Mouse (Mus musculus) limb, embryonic 14.5 days (tissue): ENCODE data around the gene Gm42421. TPM values are rescaled to one million over a fixed set of nuclear protein-coding genes. Genes with fewer than 3 reads are reported as not detected.

Experiments
- ATAC-seq: fragments of 200-750 bp; cut with Nextera tagmentation; 2 replicates; pipeline ENCODE4 v1.8.0; 2017; ENCODE audit warnings: low read depth, moderate number of reproducible peaks, moderate TSS enrichment; ENCODE audit not compliant: low FRiP score
- DNase-seq: peaks from one replicate; pipeline ENCODE4 v3.0.0-alpha.2; 2015; ENCODE audit warnings: low spot score
- H3K27ac ChIP-seq: fragments of 300-500 bp; sonication (generic); replicated peaks from 2 replicates; pipeline ENCODE4 v1.5.1; 2014; ENCODE audit warnings: low read depth, mild to moderate bottlenecking, low read length, moderate library complexity, mixed read lengths
- H3K27me3 ChIP-seq: fragments of 300-500 bp; sonication (generic); 2 replicates; pipeline ENCODE4 v1.6.1; 2014; ENCODE audit warnings: low read length, mixed read lengths; ENCODE audit not compliant: control insufficient read depth, insufficient read depth
- H3K36me3 ChIP-seq: fragments of 300-500 bp; sonication (generic); 2 replicates; pipeline ENCODE4 v1.6.1; 2014; ENCODE audit warnings: mild to moderate bottlenecking, low read length, moderate library complexity, mixed read lengths; ENCODE audit not compliant: control insufficient read depth, insufficient read depth
- H3K4me1 ChIP-seq: fragments of 300-500 bp; sonication (generic); 2 replicates; pipeline ENCODE4 v1.6.1; 2014; ENCODE audit warnings: antibody characterized with exemption, low read length, mixed read lengths; ENCODE audit not compliant: control insufficient read depth, insufficient read depth
- H3K4me2 ChIP-seq: fragments of 300-500 bp; sonication (generic); replicated peaks from 2 replicates; pipeline ENCODE4 v1.6.1; 2014; ENCODE audit warnings: low read depth, mild to moderate bottlenecking, low read length, moderate library complexity; ENCODE audit not compliant: severe bottlenecking
- H3K4me3 ChIP-seq: fragments of 300-500 bp; sonication (generic); replicated peaks from 2 replicates; pipeline ENCODE4 v1.5.1; 2014; ENCODE audit warnings: low read length
- H3K9ac ChIP-seq: fragments of 300-500 bp; sonication (generic); 2 replicates; pipeline ENCODE4 v1.6.1; 2014; ENCODE audit warnings: mild to moderate bottlenecking, low read depth, low read length, moderate library complexity; ENCODE audit not compliant: severe bottlenecking
- H3K9me3 ChIP-seq: fragments of 300-500 bp; sonication (generic); 2 replicates; pipeline ENCODE4 v1.6.1; 2016; ENCODE audit warnings: low read length; ENCODE audit not compliant: control insufficient read depth
- POLR2A ChIP-seq: fragments of 200-500 bp; IDR thresholded peaks from 2 replicates; pipeline ENCODE4 v1.8.0; 2012; ENCODE audit warnings: inconsistent platforms, mild to moderate bottlenecking, moderate library complexity, borderline replicate concordance; ENCODE audit not compliant: insufficient read depth, insufficient read length; ENCODE audit errors: extremely low read depth
- WGBS: fragments of 180-500 bp; shearing (Covaris S2); extraction: QIAGEN DNeasy Blood & Tissue Kit; methylation state at CpG from one replicate; pipeline ENCODE4 v1.1.7; 2014; 5-methylcytosine and 5-hydroxymethylcytosine counted together
- polyA plus RNA-seq, 2 experiments: library from polyadenylated mRNA; depleted of rRNA in 1 of 2; stranded (reverse) in 1 of 2; unstranded in 1 of 2; fragments of >200 nt; fragmentation: Nextera tagmentation in 1 of 2; extraction: Ambion mirVana in 1 of 2; gene quantifications; 2 replicates each; pipeline versions ENCODE4 v1.2.1 to v1.2.3; 2012 to 2014

The Gm42421 gene
- polyA plus RNA-seq, 2 experiments: 0.76 to 1.6 TPM

GRCm38 (mm10) chr5:143936156-143936555 is 8.2 kb downstream of the Gm42421 start:
- no peak overlapping the region for H3K27ac ChIP-seq
- no peak for TF ChIP-seq POLR2A
- WGBS: 85% methylated on average over 9 of the region's 9 CpGs
- H3K9me3 ChIP-seq: no peaks in the 10 kb centered on the region
- H3K4me2 ChIP-seq: no peak overlapping the region
- ATAC-seq: no peak
- no peak for DNase-seq
- peaks cover 9% of the 10 kb centered on the region; the same call in 1 of the 2 replicates for H3K36me3 ChIP-seq
- no peaks in the 10 kb centered on the region for H3K27me3 ChIP-seq
- H3K9ac ChIP-seq: no peak overlapping the region
- no peaks in the 10 kb centered on the region for H3K4me1 ChIP-seq
- no peak overlapping the region for H3K4me3 ChIP-seq

- Histone ChIP-seq H3K9me3 (no peaks in the 10 kb centered on the region), H3K9ac (no peak overlapping the region), H3K27me3 (no peaks in the 10 kb centered on the region), H3K27ac (no peak overlapping the region), H3K4me2 (no peak overlapping the region), H3K4me3 (no peak overlapping the region), H3K36me3 (no peaks in the 10 kb centered on the region), H3K4me1 (no peaks in the 10 kb centered on the region)
- ATAC-seq: no peak
- WGBS: 12% methylated on average over 10 of the region's 10 CpGs
- no peak for TF ChIP-seq POLR2A
- no peak for DNase-seq
These were observed 13.6 kb downstream of the Gm42421 start for GRCm38 (mm10) chr5:143941588-143941987.

GRCm38 (mm10) chr5:143943231-143944125 is 15.5 kb downstream of the Gm42421 start:
- ATAC-seq (no peak), DNase-seq (no peak)
- H3K4me1 ChIP-seq: no peaks in the 10 kb centered on the region
- H3K27me3 ChIP-seq: no peaks in the 10 kb centered on the region
- H3K9ac ChIP-seq: no peak overlapping the region
- WGBS: 84% methylated on average over 14 of the region's 14 CpGs
- no peak overlapping the region for H3K4me2 ChIP-seq
- no peaks in the 10 kb centered on the region for H3K9me3 ChIP-seq
- no peaks in the 10 kb centered on the region for H3K36me3 ChIP-seq
- no peak overlapping the region for H3K4me3 ChIP-seq
- TF ChIP-seq POLR2A: no peak
- no peak overlapping the region for H3K27ac ChIP-seq

GRCm38 (mm10) chr5:143948361-143948760 is 20.4 kb downstream of the Gm42421 start:
- Histone ChIP-seq H3K36me3 (no peaks in the 10 kb centered on the region), H3K27ac (no peak overlapping the region), H3K4me2 (no peak overlapping the region), H3K9ac (no peak overlapping the region), H3K9me3 (no peaks in the 10 kb centered on the region), H3K27me3 (no peaks in the 10 kb centered on the region), H3K4me1 (no peaks in the 10 kb centered on the region), H3K4me3 (no peak overlapping the region)
- WGBS: 81% methylated on average over 12 of the region's 12 CpGs
- ATAC-seq (no peak), DNase-seq (no peak)
- no peak for TF ChIP-seq POLR2A

GRCm38 (mm10) chr5:143950016-143950415 is 22.0 kb downstream of the Gm42421 start:
- no peak for DNase-seq

More at GRCm38 (mm10) chr5:143950016-143950415, 22.0 kb downstream of the Gm42421 start:
- no peak overlapping the region for H3K9ac ChIP-seq
- no peaks in the 10 kb centered on the region for H3K9me3 ChIP-seq
- H3K27me3 ChIP-seq: no peaks in the 10 kb centered on the region
- H3K4me3 ChIP-seq: no peak overlapping the region
- WGBS: 39% methylated on average over 5 of the region's 5 CpGs
- H3K4me1 ChIP-seq: no peaks in the 10 kb centered on the region
- H3K4me2 ChIP-seq: no peak overlapping the region
- TF ChIP-seq POLR2A: no peak
- H3K36me3 ChIP-seq: no peaks in the 10 kb centered on the region
- ATAC-seq: no peak
- H3K27ac ChIP-seq: no peak overlapping the region
